Mouse (Mus musculus) brain, embryonic 14.5 days (tissue): ENCODE data around the gene Abhd4. TPM values are rescaled to one million over a fixed set of nuclear protein-coding genes. Genes with fewer than 3 reads are reported as not detected.
"Not testable (repeated sequence)": the region's sequence is repeated elsewhere in the genome, so short reads cannot be mapped to it uniquely, and the experiment has no call there.

Source experiments
- DNase-seq: peaks from one replicate; pipeline ENCODE4 v3.0.0-alpha.2; 2011; ENCODE audit warnings: low read depth
- CTCF ChIP-seq: fragments of 200-500 bp; IDR thresholded peaks from 2 replicates; pipeline ENCODE4 v1.5.1; 2012; ENCODE audit warnings: inconsistent platforms, mild to moderate bottlenecking, moderate library complexity, borderline replicate concordance; ENCODE audit not compliant: insufficient read depth, insufficient read length; ENCODE audit errors: extremely low read depth
- POLR2A ChIP-seq: fragments of 200-500 bp; IDR thresholded peaks from 2 replicates; pipeline ENCODE4 v1.6.1; 2012; ENCODE audit warnings: mild to moderate bottlenecking, inconsistent platforms, borderline replicate concordance; ENCODE audit not compliant: poor library complexity, insufficient read depth, insufficient read length, severe bottlenecking; ENCODE audit errors: extremely low read depth
- polyA plus RNA-seq: library from polyadenylated mRNA; depleted of rRNA; stranded (reverse); fragments of >200 nt; gene quantifications from 2 replicates; pipeline ENCODE4 v1.2.3, GENCODE M21; 2012

Gene Abhd4
- polyA plus RNA-seq, 1 experiment = 29.9 TPM

GRCm38 (mm10) chr14:54224484-54225467, 29.2 kb upstream of the Abhd4 start:
- DNase-seq = peak; percentile 40
- TF ChIP-seq POLR2A (no peak), CTCF (no peak)

GRCm38 (mm10) chr14:54225725-54226124, 28.3 kb upstream of the Abhd4 start:
- no peak for DNase-seq

GRCm38 (mm10) chr14:54226911-54227811, 26.8 kb upstream of the Abhd4 start:
- no peak for TF ChIP-seq CTCF
- TF ChIP-seq POLR2A = no peak
- DNase-seq = no peak

More at GRCm38 (mm10) chr14:54225725-54226124, 28.3 kb upstream of the Abhd4 start:
- TF ChIP-seq POLR2A (no peak), CTCF (no peak)

DNA sequence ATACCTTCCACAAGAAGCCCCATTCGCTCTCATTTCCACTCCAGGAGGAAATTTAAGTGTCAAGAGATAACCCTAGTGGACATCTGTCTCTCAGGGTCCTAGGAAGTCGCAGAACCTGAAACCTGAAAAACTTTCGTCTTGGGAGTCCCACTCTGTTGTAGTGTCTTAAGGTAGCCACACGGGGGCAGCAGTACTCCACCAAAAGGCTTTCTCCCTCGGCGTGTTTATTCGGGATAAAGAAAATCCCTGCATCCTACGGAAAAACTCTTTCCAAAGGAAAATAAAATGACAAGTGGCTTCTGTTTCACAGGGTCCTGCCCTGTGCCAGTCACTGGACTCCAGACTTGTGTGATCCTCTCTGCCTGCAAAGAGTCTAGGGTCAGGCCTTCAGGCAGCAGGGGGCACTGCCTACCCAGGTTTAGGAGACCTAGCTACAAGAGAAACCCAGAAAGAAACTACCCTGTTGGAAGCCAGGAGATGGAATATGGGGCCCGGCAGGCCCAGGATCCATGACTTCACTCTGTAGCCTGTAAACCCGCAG, 26.0 kb upstream of the Abhd4 start:
- DNase-seq = peak; percentile 86
- TF ChIP-seq POLR2A (no peak), CTCF (peak; percentile 80; the same call in 1 of the 2 replicates)

- no peak for DNase-seq
- TF ChIP-seq CTCF (no peak), POLR2A (no peak)
Observed at GRCm38 (mm10) chr14:54228501-54228900, 25.5 kb upstream of the Abhd4 start.

- TF ChIP-seq CTCF = no peak
- no peak for TF ChIP-seq POLR2A
- peak; percentile 80 for DNase-seq
Observed at GRCm38 (mm10) chr14:54228933-54229713, 24.9 kb upstream of the Abhd4 start.

DNA sequence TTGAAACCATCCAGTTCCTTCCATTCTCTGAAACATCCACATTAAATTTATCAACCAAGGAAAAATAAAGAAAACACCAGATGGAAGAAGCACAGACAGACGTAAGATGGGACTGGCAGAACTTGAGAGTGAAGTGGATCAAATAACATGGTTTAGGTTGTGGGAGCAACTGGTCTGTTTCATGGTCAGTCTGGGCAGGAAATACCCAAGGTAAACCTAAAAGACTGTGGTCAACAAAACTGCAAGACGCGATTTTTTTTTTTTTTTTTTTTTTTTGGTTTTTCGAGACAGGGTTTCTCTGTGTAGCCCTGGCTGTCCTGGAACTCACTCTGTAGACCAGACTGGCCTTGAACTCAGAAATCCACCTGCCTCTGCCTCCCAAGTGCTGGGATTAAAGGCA, 24.1 kb upstream of the Abhd4 start:
- DNase-seq = not testable (repeated sequence)

- TF ChIP-seq CTCF (no peak), POLR2A (no peak)
- no peak for DNase-seq
Observed at GRCm38 (mm10) chr14:54230638-54231150, 23.3 kb upstream of the Abhd4 start.

GRCm38 (mm10) chr14:54231176-54231956, 22.6 kb upstream of the Abhd4 start:
- TF ChIP-seq POLR2A (no peak), CTCF (no peak)
- no peak for DNase-seq

- DNase-seq = peak; percentile 40
- no peak for TF ChIP-seq POLR2A
- TF ChIP-seq CTCF = no peak
Observed at GRCm38 (mm10) chr14:54232143-54232542, 21.8 kb upstream of the Abhd4 start.
